Mouse (Mus musculus): Measurements from ENCODE around the gene Olfr1106. TPM values are rescaled to one million over a fixed set of nuclear protein-coding genes. Genes with fewer than 3 reads are reported as not detected.

The Olfr1106 gene
- under 1 TPM in 1 of 2 experiments, not detected in 1; 0.18 TPM for polyA plus RNA-seq (2017; shearing (Covaris generic))

DNA sequence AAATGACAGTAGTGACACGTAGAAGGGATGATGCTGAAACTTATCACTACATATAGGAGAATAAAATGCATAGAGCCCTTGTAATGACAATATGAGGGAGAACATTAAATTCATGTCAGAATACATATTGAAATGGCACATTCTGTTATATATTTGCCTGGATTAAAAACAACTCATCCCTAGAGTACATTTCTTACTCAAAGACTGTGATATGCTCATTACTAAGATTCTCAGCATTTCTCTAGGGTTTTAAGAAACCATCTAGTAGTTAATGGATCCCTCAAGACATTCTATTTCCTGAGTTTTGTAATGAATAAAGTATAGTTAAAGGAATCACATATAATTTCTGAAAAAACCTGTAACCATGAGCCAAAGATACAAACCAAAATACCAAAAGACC lies at the start of gene Olfr1106:
Olfr1106 (minus strand) TSS at position 101 of the 400 bp plus-strand sequence.

DNA sequence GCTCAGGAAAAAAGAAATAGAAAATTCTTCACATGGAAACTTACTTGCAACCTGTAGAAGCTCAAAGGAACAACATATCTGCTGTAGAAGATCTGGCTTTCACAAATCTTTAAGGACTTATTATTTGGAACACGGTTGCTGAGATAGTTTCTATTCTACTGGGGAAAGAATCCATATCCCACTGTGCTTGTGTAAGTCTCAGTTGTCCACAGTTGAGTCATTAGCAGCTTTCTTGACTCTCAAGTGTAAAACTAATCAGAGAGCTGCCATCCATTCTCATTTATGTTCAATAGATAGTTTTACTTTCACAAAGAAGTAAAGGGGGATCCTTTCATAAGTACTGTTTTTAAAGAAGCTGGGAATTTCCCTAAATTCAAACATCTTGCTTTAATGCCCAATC lies 43.8 kb upstream of the Olfr1106 start, which contains the start of gene Olfr1109:
Olfr1109 (minus strand) TSS at position 101 of the 400 bp plus-strand sequence.

DNA sequence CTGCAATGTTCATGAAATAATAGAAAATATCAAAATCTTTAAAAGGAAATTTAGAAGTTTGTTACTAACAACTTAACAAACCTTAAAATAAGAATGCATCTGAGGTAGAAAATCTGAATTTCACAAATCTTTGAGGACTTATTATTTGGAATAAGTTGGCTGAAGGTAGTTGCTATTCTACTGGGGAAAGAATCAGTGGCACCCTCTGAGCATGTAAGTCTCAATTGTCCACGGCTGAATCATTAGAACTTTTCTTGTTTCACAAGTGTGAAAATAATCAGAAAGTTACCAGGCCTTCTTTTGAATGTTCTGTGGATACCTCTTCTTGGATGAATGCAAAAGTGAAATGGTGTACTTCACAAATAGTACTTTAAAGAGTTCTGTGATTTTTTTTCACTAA lies 23.6 kb upstream of the Olfr1106 start, which contains the start of gene Olfr1107:
Olfr1107 (minus strand) TSS at position 101 of the 400 bp plus-strand sequence.

DNA sequence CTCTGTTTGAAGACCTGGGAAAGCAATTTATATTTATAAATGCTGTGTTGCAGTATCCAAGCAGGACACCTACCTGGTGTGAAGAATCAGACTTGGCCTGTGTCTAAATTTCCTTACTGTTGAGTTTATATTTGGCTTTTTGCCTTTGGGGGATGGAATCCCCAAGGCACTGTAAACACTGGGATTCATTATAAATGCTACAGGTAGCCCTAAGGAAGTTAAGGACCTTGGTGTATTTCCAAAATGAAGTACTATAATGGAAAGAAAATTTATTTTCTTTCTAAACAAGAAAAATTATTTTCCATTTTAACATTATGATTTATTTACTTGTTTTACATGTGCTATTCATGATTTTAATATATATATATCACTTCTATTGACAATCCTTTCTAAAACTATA lies 15.6 kb downstream of the Olfr1106 start, which contains the start of gene Olfr1105:
Olfr1105 (minus strand) TSS at position 101 of the 400 bp plus-strand sequence.

DNA sequence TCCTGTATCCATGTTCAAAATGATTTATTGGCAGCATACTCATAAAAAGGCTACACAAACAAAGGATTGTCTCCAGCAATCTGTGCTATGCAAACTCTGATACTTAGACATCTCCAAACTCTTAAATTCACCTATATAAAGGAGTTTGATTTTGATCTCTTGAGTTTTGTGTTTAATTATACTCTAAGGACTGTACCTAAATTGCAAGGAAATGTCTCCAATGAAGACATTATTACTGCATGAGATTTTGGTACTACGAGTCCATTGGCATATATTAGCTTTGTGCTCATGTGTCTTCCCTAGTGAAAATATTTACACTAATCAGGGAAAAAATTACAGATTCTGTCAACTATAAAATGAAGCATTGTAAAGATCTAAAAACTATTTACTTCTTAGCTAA lies 25.1 kb downstream of the Olfr1106 start, which contains the start of gene Olfr1104:
Olfr1104 (minus strand) TSS at position 101 of the 400 bp plus-strand sequence.

DNA sequence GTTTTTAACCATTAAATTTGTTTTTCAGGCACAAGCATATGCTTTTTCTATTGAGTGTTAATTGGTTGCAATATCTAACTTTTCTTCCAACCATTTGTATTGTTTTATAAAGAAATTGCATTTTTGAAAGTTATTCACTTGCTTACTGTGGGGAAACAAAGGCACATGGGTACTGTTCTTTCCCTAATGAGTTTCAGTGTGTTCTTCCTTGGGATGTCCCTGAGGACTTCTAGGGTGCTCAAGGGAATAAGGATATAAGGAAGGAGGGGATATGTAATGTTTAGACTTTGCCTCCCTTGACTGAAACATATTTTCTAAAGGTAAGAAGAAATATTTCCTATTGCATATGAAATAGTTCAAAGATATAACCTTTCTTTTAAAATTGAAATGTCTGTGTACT lies 54.0 kb downstream of the Olfr1106 start, which contains the start of gene Olfr1102:
Olfr1102 (plus strand) TSS at position 301 of the 400 bp plus-strand sequence.

Other genes with a start within 250 kb of the Olfr1106 start
- gene Olfr141, start 242.3 kb downstream of the Olfr1106 start, polyA plus RNA-seq (2017; shearing (Covaris generic)), result not detected
- not detected for gene Olfr1094, start 227.6 kb downstream of the Olfr1106 start, polyA plus RNA-seq (2017; shearing (Covaris generic))
- under 1 TPM in 1 of 2 experiments, not detected in 1; 0.57 TPM for gene Olfr1095, start 200.6 kb downstream of the Olfr1106 start, polyA plus RNA-seq (2017; shearing (Covaris generic))
- under 1 TPM; 0.04 to 0.28 TPM for gene Gm13723, start 177.5 kb downstream of the Olfr1106 start, polyA plus RNA-seq (2017; shearing (Covaris generic))
- under 1 TPM in 1 of 2 experiments, not detected in 1; 0.17 TPM for gene Olfr1097, start 160.1 kb downstream of the Olfr1106 start, polyA plus RNA-seq (2017; shearing (Covaris generic))
- under 1 TPM in 1 of 2 experiments, not detected in 1; 0.37 TPM for gene Olfr1098, start 127.7 kb downstream of the Olfr1106 start, polyA plus RNA-seq (2017; shearing (Covaris generic))
- not detected for gene Olfr1099, start 91.6 kb downstream of the Olfr1106 start, polyA plus RNA-seq (2017; shearing (Covaris generic))
- not detected for gene Olfr1100, start 72.3 kb downstream of the Olfr1106 start, polyA plus RNA-seq (2017; shearing (Covaris generic))
- gene Olfr1101, start 61.1 kb downstream of the Olfr1106 start, polyA plus RNA-seq (2017; shearing (Covaris generic)), result not detected
- gene Olfr1102, start 53.9 kb downstream of the Olfr1106 start, polyA plus RNA-seq (2017; shearing (Covaris generic)), result not detected
- not detected for gene Olfr1104, start 25.2 kb downstream of the Olfr1106 start, polyA plus RNA-seq (2017; shearing (Covaris generic))
- gene Olfr1105, start 15.7 kb downstream of the Olfr1106 start, polyA plus RNA-seq (2017; shearing (Covaris generic)), result under 1 TPM; 0.11 TPM
- not detected for gene Olfr1107, start 23.5 kb upstream of the Olfr1106 start, polyA plus RNA-seq (2017; shearing (Covaris generic))
- gene Olfr1109, start 43.7 kb upstream of the Olfr1106 start, polyA plus RNA-seq (2017; shearing (Covaris generic)), result under 1 TPM in 1 of 2 experiments, not detected in 1; 0.23 TPM
- gene Olfr259, start 62.3 kb upstream of the Olfr1106 start, polyA plus RNA-seq (2017; shearing (Covaris generic)), result not detected
- gene Olfr1110, start 88.0 kb upstream of the Olfr1106 start, polyA plus RNA-seq (2017; shearing (Covaris generic)), result not detected
- gene Olfr1111, start 100.4 kb upstream of the Olfr1106 start, polyA plus RNA-seq (2017; shearing (Covaris generic)), result not detected
- not detected for gene Olfr1112, start 135.5 kb upstream of the Olfr1106 start, polyA plus RNA-seq (2017; shearing (Covaris generic))
- gene Olfr1113, start 156.7 kb upstream of the Olfr1106 start, polyA plus RNA-seq (2017; shearing (Covaris generic)), result not detected
- not detected for gene Olfr1115, start 195.7 kb upstream of the Olfr1106 start, polyA plus RNA-seq (2017; shearing (Covaris generic))
- gene Olfr1116, start 215.3 kb upstream of the Olfr1106 start, polyA plus RNA-seq (2017; shearing (Covaris generic)), result under 1 TPM in 1 of 2 experiments, not detected in 1; 0.17 TPM